Mouse (Mus musculus) MEL (cell line): ENCODE measurements at regions not wholly inside any gene's neighbourhood (a gene's known extent, or its start where the extent isn't known, plus 50 kb on each side); places are given as distances from the start of the nearest gene placed in this dataset.

Experiments
- DNase-seq: peaks from one replicate; pipeline ENCODE4 v3.0.0; 2011; ENCODE audit warnings: low read depth, low spot score
- H3K27ac ChIP-seq: 2 replicates; pipeline ENCODE4 v1.5.1; 2012; ENCODE audit warnings: low read depth, mild to moderate bottlenecking, control low read depth, low read length, moderate library complexity; ENCODE audit not compliant: control insufficient read depth
- H3K27me3 ChIP-seq, 2 experiments: fragments of 150-350 bp in 1 of 2; sonication (generic) in 1 of 2; 2 replicates each; pipeline ENCODE4 v1.6.1; 2012; ENCODE audit warnings: low read length in 2 of 2, mild to moderate bottlenecking in 2 of 2, improper control_type of control experiment in 1 of 2, moderate library complexity in 1 of 2; ENCODE audit not compliant: insufficient read depth in 2 of 2, control insufficient read depth in 1 of 2
- H3K36me3 ChIP-seq, 2 experiments: 2 replicates each; pipeline ENCODE4 v1.6.1; 2012 to 2014; ENCODE audit warnings: low read length in 2 of 2, improper control_type of control experiment in 1 of 2, inconsistent platforms in 1 of 2, mild to moderate bottlenecking in 1 of 2; ENCODE audit not compliant: insufficient read depth in 2 of 2, control insufficient read depth in 1 of 2
- H3K4me1 ChIP-seq, 2 experiments: fragments of 150-350 bp in 1 of 2; sonication (generic) in 1 of 2; 2 replicates each; pipeline ENCODE4 v1.6.1; 2012; ENCODE audit warnings: low read length in 2 of 2, improper control_type of control experiment in 1 of 2, mild to moderate bottlenecking in 1 of 2; ENCODE audit not compliant: insufficient read depth in 2 of 2, control insufficient read depth in 1 of 2
- H3K4me3 ChIP-seq, 2 experiments: fragments of 150-350 bp in 1 of 2; sonication (generic) in 1 of 2; 2 replicates each; pipeline ENCODE4 v1.5.1; 2012; ENCODE audit warnings: low read depth in 2 of 2, low read length in 2 of 2, mild to moderate bottlenecking in 2 of 2, moderate library complexity in 2 of 2, control low read depth in 1 of 2, improper control_type of control experiment in 1 of 2; ENCODE audit not compliant: control insufficient read depth in 1 of 2, insufficient read depth in 1 of 2
- H3K79me2 ChIP-seq: 2 replicates; pipeline ENCODE4 v1.6.1; 2012; ENCODE audit warnings: mild to moderate bottlenecking, low read length, moderate library complexity; ENCODE audit not compliant: control insufficient read depth, poor library complexity, insufficient read depth
- H3K9ac ChIP-seq: 2 replicates; pipeline ENCODE4 v1.6.1; 2012; ENCODE audit warnings: low read depth, mild to moderate bottlenecking, control low read depth, low read length, moderate library complexity; ENCODE audit not compliant: control insufficient read depth, poor library complexity, severe bottlenecking
- H3K9me3 ChIP-seq: fragments of 150-350 bp; sonication (generic); replicated peaks from 2 replicates; pipeline ENCODE4 v1.6.1; 2012; ENCODE audit warnings: mild to moderate bottlenecking, low read length, improper control_type of control experiment, moderate library complexity; ENCODE audit not compliant: insufficient read depth
- CHD1 ChIP-seq: IDR thresholded peaks from 2 replicates; pipeline ENCODE4 v1.6.1; 2012; ENCODE audit warnings: low read depth, mild to moderate bottlenecking, inconsistent platforms, low read length, improper control_type of control experiment
- CHD2 ChIP-seq: IDR thresholded peaks from 2 replicates; pipeline ENCODE4 v1.6.1; 2011; ENCODE audit warnings: low read length, improper control_type of control experiment
- E2F4 ChIP-seq: IDR thresholded peaks from 2 replicates; pipeline ENCODE4 v1.6.1; 2011; ENCODE audit warnings: low read depth, low read length, improper control_type of control experiment, borderline replicate concordance
- GABPA ChIP-seq: IDR thresholded peaks from 2 replicates; pipeline ENCODE4 v1.6.1; 2012; ENCODE audit warnings: low read depth, mild to moderate bottlenecking, inconsistent platforms, low read length, improper control_type of control experiment, moderate library complexity
- HCFC1 ChIP-seq: IDR thresholded peaks from 2 replicates; pipeline ENCODE4 v1.6.1; 2012; ENCODE audit warnings: low read depth, mild to moderate bottlenecking, inconsistent platforms, low read length, improper control_type of control experiment, moderate library complexity
- KAT2A ChIP-seq: conservative IDR thresholded peaks from 2 replicates; pipeline ENCODE4 v1.6.1; 2012; ENCODE audit warnings: low read depth, low read length, improper control_type of control experiment, inconsistent platforms
- MAFK ChIP-seq: IDR thresholded peaks from 2 replicates; pipeline ENCODE4 v1.6.1; 2011; ENCODE audit warnings: low read depth, mild to moderate bottlenecking, low read length, improper control_type of control experiment, borderline replicate concordance
- MAX ChIP-seq: IDR thresholded peaks from 2 replicates; pipeline ENCODE4 v1.6.1; 2011; ENCODE audit warnings: low read length, improper control_type of control experiment
- MXI1 ChIP-seq: IDR thresholded peaks from 2 replicates; pipeline ENCODE4 v1.6.1; 2011; ENCODE audit warnings: mild to moderate bottlenecking, low read depth, low read length, improper control_type of control experiment
- MYC ChIP-seq: IDR thresholded peaks from 2 replicates; pipeline ENCODE4 v1.6.1; 2011; ENCODE audit warnings: low read depth, mild to moderate bottlenecking, low read length, improper control_type of control experiment, moderate library complexity
- NELFE ChIP-seq: IDR thresholded peaks from 2 replicates; pipeline ENCODE4 v1.6.1; 2011; ENCODE audit warnings: low read depth, low read length, improper control_type of control experiment
- NRF1 ChIP-seq: IDR thresholded peaks from 2 replicates; pipeline ENCODE4 v1.6.1; 2014; ENCODE audit warnings: low read depth, mild to moderate bottlenecking, inconsistent platforms, low read length, improper control_type of control experiment, moderate library complexity; ENCODE audit not compliant: poor library complexity, insufficient read depth, severe bottlenecking
- POLR2A ChIP-seq, 2 experiments: IDR thresholded peaks; 2 replicates each; pipeline ENCODE4 v1.6.1; 2011 to 2012; ENCODE audit warnings: low read length in 2 of 2, mild to moderate bottlenecking in 2 of 2, control low read depth in 1 of 2, improper control_type of control experiment in 1 of 2, low read depth in 1 of 2, moderate library complexity in 1 of 2; ENCODE audit not compliant: control insufficient read depth in 1 of 2, insufficient read depth in 1 of 2, poor library complexity in 1 of 2
- POLR2AphosphoS2 ChIP-seq: IDR thresholded peaks from 2 replicates; pipeline ENCODE4 v1.6.1; 2011; ENCODE audit warnings: low read length, improper control_type of control experiment
- POLR2AphosphoS5 ChIP-seq: IDR thresholded peaks from 2 replicates; pipeline ENCODE4 v1.6.1; 2012; ENCODE audit warnings: low read depth, borderline replicate concordance, mild to moderate bottlenecking, inconsistent platforms, low read length, moderate library complexity, mixed read lengths
- SMC3 ChIP-seq: IDR thresholded peaks from 2 replicates; pipeline ENCODE4 v1.6.1; 2011; ENCODE audit warnings: low read depth, low read length, improper control_type of control experiment
- TAL1 ChIP-seq: IDR thresholded peaks from 2 replicates; pipeline ENCODE4 v1.6.1; 2012; ENCODE audit warnings: mild to moderate bottlenecking, inconsistent platforms, low read length, moderate library complexity, mixed read lengths
- TCF12 ChIP-seq: IDR thresholded peaks from 2 replicates; pipeline ENCODE4 v1.6.1; 2014; ENCODE audit warnings: low read depth, mild to moderate bottlenecking, inconsistent platforms, low read length, improper control_type of control experiment, moderate library complexity
- UBTF ChIP-seq: IDR thresholded peaks from 2 replicates; pipeline ENCODE4 v1.6.1; 2012; ENCODE audit warnings: low read depth, mild to moderate bottlenecking, inconsistent platforms, low read length, improper control_type of control experiment, moderate library complexity, borderline replicate concordance; ENCODE audit not compliant: insufficient read depth
- USF1 ChIP-seq: IDR thresholded peaks from 2 replicates; pipeline ENCODE4 v1.6.1; 2014; ENCODE audit warnings: low read depth, mild to moderate bottlenecking, inconsistent platforms, low read length, improper control_type of control experiment, moderate library complexity
- ZKSCAN1 ChIP-seq: IDR thresholded peaks from 2 replicates; pipeline ENCODE4 v1.6.1; 2012; ENCODE audit warnings: low read depth, mild to moderate bottlenecking, inconsistent platforms, low read length, improper control_type of control experiment, moderate library complexity

GRCm38 (mm10) chr14:102396036-102396734, 586.3 kb downstream of the Kctd12 start:
- Histone ChIP-seq H3K9me3 (no peaks in the 10 kb centered on the region), H3K27ac (no peak overlapping the region), H3K27me3 (no peaks in the 10 kb centered on the region), H3K79me2 (no peaks in the 10 kb centered on the region), H3K9ac (no peak overlapping the region), H3K36me3 (no peaks in the 10 kb centered on the region), H3K4me3 (no peak overlapping the region), H3K4me1 (no peaks in the 10 kb centered on the region)
- no peak for DNase-seq
- TF ChIP-seq ZKSCAN1 (no peak), E2F4 (no peak), CHD2 (no peak), CHD1 (no peak), POLR2AphosphoS2 (no peak), TCF12 (no peak), USF1 (no peak), GABPA (no peak), NELFE (no peak), MXI1 (no peak)

- Histone ChIP-seq H3K79me2 (no peaks in the 10 kb centered on the region), H3K4me1 (no peaks in the 10 kb centered on the region), H3K9ac (no peak overlapping the region), H3K27ac (no peak overlapping the region), H3K36me3 (no peaks in the 10 kb centered on the region), H3K9me3 (no peaks in the 10 kb centered on the region), H3K4me3 (no peak overlapping the region), H3K27me3 (no peaks in the 10 kb centered on the region)
- TF ChIP-seq MAFK, result no peak
- TF ChIP-seq POLR2A (IDR thresholded peaks at IDR 0.05; ENCODE audit: control insufficient read depth in 1 of 2, insufficient read depth in 1 of 2, low read depth in 1 of 2, low read length in 2 of 2, poor library complexity in 1 of 2), result no peak
- TF ChIP-seq MXI1, result no peak
- TF ChIP-seq GABPA, result no peak
- TF ChIP-seq HCFC1, result no peak
- no peak for TF ChIP-seq MAX
- no peak for TF ChIP-seq KAT2A
- no peak for TF ChIP-seq NRF1
- TF ChIP-seq USF1, result no peak
- TF ChIP-seq CHD2, result no peak
- TF ChIP-seq UBTF, result no peak
- TF ChIP-seq MYC, result no peak
- no peak for TF ChIP-seq POLR2AphosphoS5
- TF ChIP-seq CHD1, result no peak
- TF ChIP-seq SMC3, result no peak
- no peak for TF ChIP-seq TAL1
- no peak for DNase-seq
These were observed 590.1 kb downstream of the Kctd12 start for GRCm38 (mm10) chr14:102392351-102392750.
